Mouse (Mus musculus) MN1 (cell line): ENCODE measurements around the gene Ckm.

Experiments used
- DNase-seq: peaks from one replicate; pipeline ENCODE4 v3.0.0-alpha.2; 2016; ENCODE audit warnings: low spot score

Ckm gene

GRCm38 (mm10) chr7:19467638-19468037 is 63.1 kb downstream of the Ckm start:
- DNase-seq, result no peak

- no peak for DNase-seq
Measured at GRCm38 (mm10) chr7:19468279-19468678, 63.7 kb downstream of the Ckm start.

- DNase-seq, result no peak
Measured at GRCm38 (mm10) chr7:19469404-19469803, 64.8 kb downstream of the Ckm start.

GRCm38 (mm10) chr7:19470308-19470707 is 65.7 kb downstream of the Ckm start:
- no peak for DNase-seq

- DNase-seq, result no peak
Measured at GRCm38 (mm10) chr7:19472403-19472802, 67.8 kb downstream of the Ckm start.
